Mouse (Mus musculus): ENCODE measurements around the gene Trak1. TPM values are rescaled to one million over a fixed set of nuclear protein-coding genes. Genes with fewer than 3 reads are reported as not detected.

Gene Trak1
- polyA plus RNA-seq, 1 experiment = 42.4 TPM

GRCm38 (mm10) chr9:121366135-121366863, 69.0 kb downstream of the Trak1 start:
- no peak for TF ChIP-seq GATA1 (IDR thresholded peaks at IDR 0.05; ENCODE audit: low read length)

GRCm38 (mm10) chr9:121366864-121367245, 69.6 kb downstream of the Trak1 start:
- TF ChIP-seq GATA1 (IDR thresholded peaks at IDR 0.05; ENCODE audit: low read length) = no peak

- TF ChIP-seq GATA1 (IDR thresholded peaks at IDR 0.05; ENCODE audit: low read length) = no peak
These were observed 72.3 kb downstream of the Trak1 start for GRCm38 (mm10) chr9:121369573-121369972.

GRCm38 (mm10) chr9:121371346-121371891, 74.1 kb downstream of the Trak1 start:
- TF ChIP-seq GATA1 (IDR thresholded peaks at IDR 0.05; ENCODE audit: low read length) = no peak

GRCm38 (mm10) chr9:121371946-121372646, 74.8 kb downstream of the Trak1 start:
- TF ChIP-seq GATA1 (IDR thresholded peaks at IDR 0.05; ENCODE audit: low read length) = no peak

GRCm38 (mm10) chr9:121373107-121373506, 75.8 kb downstream of the Trak1 start:
- TF ChIP-seq GATA1 (IDR thresholded peaks at IDR 0.05; ENCODE audit: low read length) = no peak

- TF ChIP-seq GATA1 (IDR thresholded peaks at IDR 0.05; ENCODE audit: low read length) = no peak
These were observed 76.2 kb downstream of the Trak1 start for GRCm38 (mm10) chr9:121373512-121373911.

GRCm38 (mm10) chr9:121374076-121374863, 77.0 kb downstream of the Trak1 start:
- TF ChIP-seq GATA1 (IDR thresholded peaks at IDR 0.05; ENCODE audit: low read length) = no peak

- no peak for TF ChIP-seq GATA1 (IDR thresholded peaks at IDR 0.05; ENCODE audit: low read length)
These were observed 77.6 kb downstream of the Trak1 start for GRCm38 (mm10) chr9:121374864-121375255.

- TF ChIP-seq GATA1 (IDR thresholded peaks at IDR 0.05; ENCODE audit: low read length) = no peak
These were observed 78.8 kb downstream of the Trak1 start for GRCm38 (mm10) chr9:121376094-121376493.

GRCm38 (mm10) chr9:121380310-121380920, 83.1 kb downstream of the Trak1 start:
- TF ChIP-seq GATA1 (IDR thresholded peaks at IDR 0.05; ENCODE audit: low read length) = no peak

- no peak for TF ChIP-seq GATA1 (IDR thresholded peaks at IDR 0.05; ENCODE audit: low read length)
These were observed 84.5 kb downstream of the Trak1 start for GRCm38 (mm10) chr9:121381678-121382297.

- TF ChIP-seq GATA1 (IDR thresholded peaks at IDR 0.05; ENCODE audit: low read length) = no peak
These were observed 85.3 kb downstream of the Trak1 start for GRCm38 (mm10) chr9:121382568-121382967.

GRCm38 (mm10) chr9:121383180-121383586, 85.9 kb downstream of the Trak1 start:
- no peak for TF ChIP-seq GATA1 (IDR thresholded peaks at IDR 0.05; ENCODE audit: low read length)

GRCm38 (mm10) chr9:121384620-121385019, 87.3 kb downstream of the Trak1 start:
- no peak for TF ChIP-seq GATA1 (IDR thresholded peaks at IDR 0.05; ENCODE audit: low read length)
